Mouse (Mus musculus): ENCODE measurements around the gene Kcnh1. TPM values are rescaled to one million over a fixed set of nuclear protein-coding genes. Genes with fewer than 3 reads are reported as not detected.

Kcnh1 gene
- total RNA-seq, 4 experiments from 2014 or later: 0.06 to 0.12 (median 0.10) TPM

GRCm38 (mm10) chr1:192405136-192405535 lies 214.6 kb downstream of the Kcnh1 start:
- no peak for DNase-seq (ENCODE audit: low spot score)

GRCm38 (mm10) chr1:192406589-192406988 lies 216.0 kb downstream of the Kcnh1 start:
- no peak for DNase-seq (ENCODE audit: low spot score)

GRCm38 (mm10) chr1:192415813-192416212 lies 225.2 kb downstream of the Kcnh1 start:
- no peak for DNase-seq (ENCODE audit: low spot score)

- no peak for DNase-seq (ENCODE audit: low spot score)
Observed at GRCm38 (mm10) chr1:192416241-192416821, 225.8 kb downstream of the Kcnh1 start.

- no peak for DNase-seq (ENCODE audit: low spot score)
Observed at GRCm38 (mm10) chr1:192419176-192419575, 228.6 kb downstream of the Kcnh1 start.

- no peak for DNase-seq (ENCODE audit: low spot score)
Observed at GRCm38 (mm10) chr1:192421377-192422166, 231.0 kb downstream of the Kcnh1 start.

- no peak for DNase-seq (ENCODE audit: low spot score)
Observed at GRCm38 (mm10) chr1:192431423-192431822, 240.8 kb downstream of the Kcnh1 start.

GRCm38 (mm10) chr1:192435503-192435902 lies 244.9 kb downstream of the Kcnh1 start:
- DNase-seq (ENCODE audit: low spot score): no peak

- DNase-seq (ENCODE audit: low spot score): no peak
Observed at GRCm38 (mm10) chr1:192439151-192439837, 248.7 kb downstream of the Kcnh1 start.

- DNase-seq (ENCODE audit: low spot score): no peak
Observed at GRCm38 (mm10) chr1:192442772-192443445, 252.3 kb downstream of the Kcnh1 start.

GRCm38 (mm10) chr1:192443998-192444657 lies 253.6 kb downstream of the Kcnh1 start:
- DNase-seq (ENCODE audit: low spot score): no peak

- peak; percentile 6 for DNase-seq (ENCODE audit: low spot score)
Observed at GRCm38 (mm10) chr1:192444658-192445447, 254.3 kb downstream of the Kcnh1 start.

GRCm38 (mm10) chr1:192446158-192446557 lies 255.6 kb downstream of the Kcnh1 start:
- no peak for DNase-seq (ENCODE audit: low spot score)

GRCm38 (mm10) chr1:192447666-192448065 lies 257.1 kb downstream of the Kcnh1 start:
- no peak for DNase-seq (ENCODE audit: low spot score)

- DNase-seq (ENCODE audit: low spot score): no peak
Observed at GRCm38 (mm10) chr1:192448512-192448911, 257.9 kb downstream of the Kcnh1 start.

GRCm38 (mm10) chr1:192449572-192450351 lies 259.2 kb downstream of the Kcnh1 start:
- no peak for DNase-seq (ENCODE audit: low spot score)

GRCm38 (mm10) chr1:192450425-192450824 lies 259.9 kb downstream of the Kcnh1 start:
- DNase-seq (ENCODE audit: low spot score): no peak

GRCm38 (mm10) chr1:192451722-192452121 lies 261.1 kb downstream of the Kcnh1 start:
- no peak for DNase-seq (ENCODE audit: low spot score)

- no peak for DNase-seq (ENCODE audit: low spot score)
Observed at GRCm38 (mm10) chr1:192454501-192454900, 263.9 kb downstream of the Kcnh1 start.

GRCm38 (mm10) chr1:192454981-192455380 lies 264.4 kb downstream of the Kcnh1 start:
- no peak for DNase-seq (ENCODE audit: low spot score)

Measured in heart, adult 8-10 months (tissue).